Mouse (Mus musculus) heart, postnatal 0 days (tissue): ENCODE data around the gene Unk. TPM values are rescaled to one million over a fixed set of nuclear protein-coding genes. Genes with fewer than 3 reads are reported as not detected.

ENCODE experiments used
- ATAC-seq: fragments of 200-750 bp; cut with Nextera tagmentation; 2 replicates; pipeline ENCODE4 v1.8.0; 2017; ENCODE audit warnings: low read depth, moderate number of reproducible peaks, moderate library complexity; ENCODE audit not compliant: insufficient read depth
- DNase-seq: peaks from one replicate; pipeline ENCODE4 v3.0.0-alpha.2; 2016; ENCODE audit warnings: low spot score
- H3K27ac ChIP-seq: fragments of 300-500 bp; sonication (generic); 2 replicates; pipeline ENCODE4 v1.5.1; 2014; ENCODE audit warnings: low read depth, mild to moderate bottlenecking
- H3K27me3 ChIP-seq: fragments of 300-500 bp; sonication (generic); 2 replicates; pipeline ENCODE4 v1.6.1; 2014; ENCODE audit warnings: low read length, mixed read lengths; ENCODE audit not compliant: control insufficient read depth, insufficient read depth
- H3K36me3 ChIP-seq: fragments of 300-500 bp; sonication (generic); replicated peaks from 2 replicates; pipeline ENCODE4 v1.6.1; 2014; ENCODE audit warnings: low read length, mixed read lengths; ENCODE audit not compliant: control insufficient read depth, insufficient read depth
- H3K4me1 ChIP-seq: fragments of 300-500 bp; sonication (generic); 2 replicates; pipeline ENCODE4 v1.6.1; 2014; ENCODE audit warnings: antibody characterized with exemption; ENCODE audit not compliant: control insufficient read depth, insufficient read depth
- H3K4me2 ChIP-seq: fragments of 300-500 bp; sonication (generic); 2 replicates; pipeline ENCODE4 v1.6.1; 2014; ENCODE audit warnings: low read depth, mild to moderate bottlenecking, low read length, moderate library complexity
- H3K4me3 ChIP-seq: fragments of 300-500 bp; sonication (generic); 2 replicates; pipeline ENCODE4 v1.5.1; 2014; ENCODE audit warnings: low read depth, low read length
- H3K9ac ChIP-seq: fragments of 300-500 bp; sonication (generic); replicated peaks from 2 replicates; pipeline ENCODE4 v1.6.1; 2014; ENCODE audit warnings: low read depth, low read length, mixed read lengths
- H3K9me3 ChIP-seq: fragments of 300-500 bp; sonication (generic); replicated peaks from 2 replicates; pipeline ENCODE4 v1.6.1; 2016; ENCODE audit warnings: low read length; ENCODE audit not compliant: control insufficient read depth
- CTCF ChIP-seq: IDR thresholded peaks from 2 replicates; pipeline ENCODE4 v1.5.1; 2016; ENCODE audit warnings: antibody characterized with exemption, control low read depth, low read depth
- EP300 ChIP-seq: IDR thresholded peaks from 2 replicates; pipeline ENCODE4 v1.6.1; 2016; ENCODE audit warnings: antibody characterized with exemption, low read depth
- WGBS: fragments of 180-500 bp; shearing (Covaris S2); extraction: QIAGEN DNeasy Blood & Tissue Kit; methylation state at CpG from one replicate; pipeline ENCODE4 v1.1.7; 2014; 5-methylcytosine and 5-hydroxymethylcytosine counted together
- polyA plus RNA-seq: library from polyadenylated mRNA; unstranded; fragments of >200 nt; fragmentation: Nextera tagmentation; extraction: Ambion mirVana; gene quantifications from 2 replicates; pipeline ENCODE4 v1.2.1, GENCODE M21; 2015
- total RNA-seq: library from RNA; depleted of rRNA; stranded (reverse); fragments of >200 nt; gene quantifications from 2 replicates; pipeline ENCODE4 v1.2.3, GENCODE M21; 2014; ENCODE audit warnings: low replicate concordance

Gene Unk
- total and polyA plus RNA-seq, 2 experiments from 2014 or later, result 9.5 to 26.1 TPM

DNA sequence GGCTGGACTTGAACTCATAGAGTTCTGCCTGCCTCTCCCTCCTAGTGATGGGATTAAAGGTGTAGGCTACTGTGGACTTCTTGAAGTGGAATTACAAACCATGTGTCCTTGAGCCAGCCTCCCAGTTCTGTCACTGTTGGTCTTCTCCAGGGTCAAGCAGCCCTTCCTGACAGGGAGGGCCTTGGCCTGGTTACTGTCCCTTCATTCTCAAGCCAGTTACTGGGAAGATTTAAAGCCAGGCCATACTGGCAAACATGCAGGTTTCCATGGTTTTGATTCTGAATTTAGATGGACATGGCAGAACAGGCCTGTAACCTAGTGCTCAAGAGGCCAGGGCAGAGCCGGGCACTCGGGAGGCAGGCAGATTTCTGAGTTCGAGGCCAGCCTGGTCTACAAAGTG is 34.9 kb upstream of the Unk start:
- TF ChIP-seq EP300, result no peak
- TF ChIP-seq CTCF, result no peak
- no peak overlapping the region for H3K4me2 ChIP-seq
- DNase-seq (no peak), ATAC-seq (no peak)
- no peaks in the 10 kb centered on the region for H3K9me3 ChIP-seq
- no peaks in the 10 kb centered on the region for H3K36me3 ChIP-seq
- H3K27ac ChIP-seq, result no peak overlapping the region
- no peak overlapping the region for H3K4me3 ChIP-seq
- no peak overlapping the region for H3K9ac ChIP-seq
- WGBS, result 83% methylated on average over 3 of the region's 3 CpGs
- peaks cover 5% of the 10 kb centered on the region; the same call in 1 of the 2 replicates for H3K27me3 ChIP-seq
- H3K4me1 ChIP-seq, result no peaks in the 10 kb centered on the region

DNA sequence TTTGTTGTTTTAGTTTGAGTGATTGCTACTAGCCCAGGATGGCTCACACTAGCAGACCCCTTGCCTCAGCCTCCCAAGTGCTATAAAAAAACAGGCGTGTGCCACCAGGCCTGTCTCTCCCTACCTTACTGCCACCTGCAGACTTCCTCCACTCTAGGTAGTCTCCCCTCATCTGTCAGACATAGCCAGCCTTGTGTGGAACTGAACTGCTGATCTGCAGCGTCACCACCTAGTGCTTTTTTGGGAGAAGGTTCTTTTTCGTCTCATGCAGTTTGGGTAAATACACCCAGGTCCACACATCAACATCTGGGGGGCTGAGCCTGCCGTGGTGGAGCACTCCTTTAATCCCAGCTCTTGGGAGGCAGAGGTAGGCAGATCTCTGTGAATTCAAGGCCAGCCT is 33.1 kb upstream of the Unk start:
- Histone ChIP-seq H3K9ac (no peak overlapping the region), H3K4me3 (no peak overlapping the region), H3K9me3 (no peaks in the 10 kb centered on the region), H3K27me3 (peaks cover 8% of the 10 kb centered on the region; the same call in 1 of the 2 replicates), H3K4me1 (no peaks in the 10 kb centered on the region), H3K27ac (no peak overlapping the region), H3K36me3 (no peaks in the 10 kb centered on the region), H3K4me2 (no peak overlapping the region)
- 73% methylated on average over 4 of the region's 4 CpGs for WGBS
- TF ChIP-seq CTCF, result no peak
- no peak for TF ChIP-seq EP300
- no peak for ATAC-seq
- no peak for DNase-seq

DNA sequence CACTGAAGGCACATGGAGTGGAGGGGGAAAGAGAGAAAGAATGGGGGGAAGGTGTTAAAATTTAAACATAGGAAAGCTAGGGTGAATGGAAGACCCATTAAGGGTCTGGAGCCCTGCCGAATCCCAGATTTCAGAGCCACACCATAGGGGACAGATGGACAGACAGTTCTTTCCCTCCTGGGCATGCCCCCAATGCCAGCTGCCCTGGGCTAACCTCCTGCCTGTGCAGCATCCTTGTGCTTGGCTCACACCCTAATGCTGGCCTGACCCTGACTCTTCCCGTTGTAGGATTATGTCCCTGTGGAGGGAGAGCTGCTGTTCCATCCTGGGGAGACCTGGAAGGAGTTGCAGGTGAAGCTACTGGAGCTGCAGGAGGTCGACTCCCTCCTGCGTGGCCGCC is 32.5 kb upstream of the Unk start:
- H3K4me2 ChIP-seq, result no peak overlapping the region
- no peak overlapping the region for H3K27ac ChIP-seq
- H3K27me3 ChIP-seq, result peaks cover 8% of the 10 kb centered on the region; the same call in 1 of the 2 replicates
- H3K4me3 ChIP-seq, result no peak overlapping the region
- no peaks in the 10 kb centered on the region for H3K4me1 ChIP-seq
- ATAC-seq (no peak), DNase-seq (no peak)
- no peaks in the 10 kb centered on the region for H3K36me3 ChIP-seq
- WGBS, result 58% methylated on average over 5 of the region's 5 CpGs
- no peak overlapping the region for H3K9ac ChIP-seq
- H3K9me3 ChIP-seq, result no peaks in the 10 kb centered on the region
- no peak for TF ChIP-seq CTCF
- no peak for TF ChIP-seq EP300

DNA sequence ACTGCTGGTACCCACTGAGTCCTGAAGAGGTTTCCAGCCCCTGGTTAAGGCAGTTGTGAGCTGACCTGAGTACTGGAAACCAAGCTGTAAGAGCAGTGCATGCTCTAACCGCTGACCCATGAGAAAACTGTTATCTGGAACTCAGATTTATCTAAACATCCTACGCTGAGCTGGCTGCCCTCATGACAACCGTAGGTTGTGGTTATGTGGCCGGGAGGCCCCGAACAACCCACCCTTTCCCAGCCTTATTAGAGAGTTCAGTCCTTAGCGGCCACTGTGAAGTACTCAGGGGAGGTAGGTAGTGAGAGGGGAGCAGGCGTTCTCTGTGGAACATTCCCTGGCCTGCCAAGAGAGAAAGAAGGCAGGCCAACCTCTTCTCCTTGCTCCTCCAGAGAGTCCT is 31.1 kb upstream of the Unk start:
- DNase-seq, result no peak
- Histone ChIP-seq H3K9ac (no peak overlapping the region), H3K9me3 (no peaks in the 10 kb centered on the region), H3K4me1 (no peaks in the 10 kb centered on the region), H3K4me2 (no peak overlapping the region), H3K27ac (no peak overlapping the region), H3K4me3 (no peak overlapping the region), H3K36me3 (no peaks in the 10 kb centered on the region), H3K27me3 (peaks cover 8% of the 10 kb centered on the region; the same call in 1 of the 2 replicates)
- TF ChIP-seq CTCF (no peak), EP300 (no peak)
- no peak for ATAC-seq
- WGBS, result 47% methylated on average over 7 of the region's 7 CpGs

DNA sequence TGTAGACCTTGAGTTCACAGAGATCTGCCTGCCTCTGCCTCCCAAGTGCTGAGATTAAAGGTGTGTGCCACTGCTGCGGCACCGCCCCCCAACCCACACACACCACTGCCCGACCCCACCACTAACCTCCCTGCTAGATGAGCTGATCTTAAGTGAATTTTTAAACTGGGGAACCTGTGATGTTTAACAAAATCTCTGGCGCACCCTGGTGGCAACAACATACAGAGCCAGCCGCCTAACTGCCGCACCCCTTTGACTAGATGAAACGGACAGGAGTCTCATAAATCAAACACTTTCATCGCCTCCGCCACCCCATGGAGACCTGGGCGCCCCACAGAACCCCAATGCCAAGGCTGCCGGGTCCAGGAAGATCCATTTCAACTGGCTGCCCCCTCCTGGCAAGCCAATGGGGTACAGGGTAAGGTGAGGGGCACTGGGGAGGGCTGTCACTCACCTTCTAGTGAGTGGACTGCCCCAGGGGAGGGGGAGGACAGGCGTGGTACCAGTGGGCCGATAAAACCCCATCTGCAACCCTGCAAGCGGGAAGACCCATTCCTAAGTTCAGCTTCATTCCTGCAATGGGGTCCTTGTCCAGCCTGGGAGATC is 30.5 kb upstream of the Unk start:
- no peak overlapping the region for H3K27ac ChIP-seq
- H3K36me3 ChIP-seq, result no peaks in the 10 kb centered on the region
- TF ChIP-seq EP300 (no peak), CTCF (peak; percentile 63)
- H3K9me3 ChIP-seq, result no peaks in the 10 kb centered on the region
- H3K4me1 ChIP-seq, result 0 out of 2 replicates have a peak, but pooled peaks cover 3% of the 10 kb centered on the region
- peak; percentile 51 for DNase-seq
- no peak for ATAC-seq
- H3K4me2 ChIP-seq, result 0 out of 2 replicates have a peak overlapping the region, but pooled peaks have one; percentile 7
- H3K27me3 ChIP-seq, result peaks cover 8% of the 10 kb centered on the region; the same call in 1 of the 2 replicates
- 10% methylated on average over 14 of the region's 14 CpGs for WGBS
- H3K9ac ChIP-seq, result no peak overlapping the region
- H3K4me3 ChIP-seq, result no peak overlapping the region

DNA sequence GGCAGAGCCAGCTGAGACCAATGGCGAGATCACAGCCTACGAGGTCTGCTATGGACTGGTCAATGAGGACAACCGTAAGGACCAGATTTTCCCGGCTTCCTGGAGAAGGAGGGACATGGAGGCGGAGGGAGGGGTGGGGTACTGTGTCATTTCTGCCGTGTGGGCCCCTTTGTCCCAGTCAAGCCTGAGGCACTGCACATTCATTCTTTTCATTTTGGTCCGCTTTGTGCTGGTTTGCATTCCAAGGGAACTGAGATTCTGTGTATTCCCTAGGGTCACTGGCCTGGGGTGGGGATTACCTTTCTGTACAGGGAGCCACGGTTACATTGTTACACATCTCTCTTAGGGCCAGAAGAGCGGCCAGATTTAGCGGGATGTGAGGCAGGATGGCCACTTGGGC is 29.5 kb upstream of the Unk start:
- no peak for TF ChIP-seq EP300
- no peak for TF ChIP-seq CTCF
- ATAC-seq, result no peak

More for the DNA sequence above, 29.5 kb upstream of the Unk start:
- WGBS, result 53% methylated on average over 10 of the region's 10 CpGs
- Histone ChIP-seq H3K9me3 (no peaks in the 10 kb centered on the region), H3K9ac (no peak overlapping the region), H3K4me3 (no peak overlapping the region), H3K27ac (no peak overlapping the region), H3K27me3 (peaks cover 8% of the 10 kb centered on the region; the same call in 1 of the 2 replicates), H3K4me1 (0 out of 2 replicates have a peak, but pooled peaks cover 11% of the 10 kb centered on the region), H3K4me2 (no peak overlapping the region), H3K36me3 (no peaks in the 10 kb centered on the region)
- no peak for DNase-seq
